Mouse (Mus musculus) heart, postnatal 14 days (tissue): ENCODE results near the gene Cwc22. TPM values are rescaled to one million over a fixed set of nuclear protein-coding genes. Genes with fewer than 3 reads are reported as not detected.
"Not testable (repeated sequence)": the region's sequence is repeated elsewhere in the genome, so short reads cannot be mapped to it uniquely, and the experiment has no call there.

Source experiments
- DNase-seq, 2 experiments: peaks; one replicate each; pipeline ENCODE4 v3.0.0; 2021 to 2022
- intact Hi-C: fragments of 180-260 bp; cut with DNase I; formaldehyde crosslinking; loops from one replicate; pipeline ENCODE4 v1.15.1; 2025
- total RNA-seq, 2 experiments: library from RNA; stranded (reverse); gene quantifications; 2 replicates each; pipeline ENCODE4 v1.2.3; 2021

Cwc22 gene
- total RNA-seq, 2 experiments from 2014 or later: 14.9 to 17.6 TPM

GRCm38 (mm10) chr2:77903098-77903497 is 43.1 kb downstream of the Cwc22 start:
- intact Hi-C loops: no loop called here

GRCm38 (mm10) chr2:77901269-77901668 is 44.9 kb downstream of the Cwc22 start:
- DNase-seq: no peak
- intact Hi-C loops: no loop called here

More at GRCm38 (mm10) chr2:77903098-77903497, 43.1 kb downstream of the Cwc22 start:
- no peak for DNase-seq

GRCm38 (mm10) chr2:77900741-77901140 is 45.4 kb downstream of the Cwc22 start:
- intact Hi-C loops: no loop called here
- no peak for DNase-seq

- intact Hi-C loops: no loop called here
- DNase-seq: no peak
Measured at GRCm38 (mm10) chr2:77900111-77900510, 46.1 kb downstream of the Cwc22 start.

- intact Hi-C loops: no loop called here
- no peak for DNase-seq
Measured at GRCm38 (mm10) chr2:77898436-77898835, 47.7 kb downstream of the Cwc22 start.

GRCm38 (mm10) chr2:77897988-77898387 is 48.2 kb downstream of the Cwc22 start:
- DNase-seq: no peak
- intact Hi-C loops: no loop called here

GRCm38 (mm10) chr2:77897558-77897899 is 48.6 kb downstream of the Cwc22 start:
- intact Hi-C loops: no loop called here
- DNase-seq: no peak

GRCm38 (mm10) chr2:77896843-77897557 is 49.2 kb downstream of the Cwc22 start:
- no peak for DNase-seq
- intact Hi-C loops: no loop called here

- DNase-seq, intact Hi-C loops: not testable (repeated sequence)
Measured at GRCm38 (mm10) chr2:77895906-77896570, 50.1 kb downstream of the Cwc22 start.

GRCm38 (mm10) chr2:77894896-77895295 is 51.3 kb downstream of the Cwc22 start:
- intact Hi-C loops: no loop called here
- DNase-seq: no peak

- intact Hi-C loops: no loop called here
- no peak for DNase-seq
Measured at GRCm38 (mm10) chr2:77893505-77893904, 52.7 kb downstream of the Cwc22 start.

- intact Hi-C loops: no loop called here
- no peak for DNase-seq
Measured at GRCm38 (mm10) chr2:77892573-77892972, 53.6 kb downstream of the Cwc22 start.

- intact Hi-C loops: no loop called here
- DNase-seq: no peak
Measured at GRCm38 (mm10) chr2:77890836-77891438, 55.2 kb downstream of the Cwc22 start.

GRCm38 (mm10) chr2:77889949-77890348 is 56.2 kb downstream of the Cwc22 start:
- no peak for DNase-seq
- intact Hi-C loops: no loop called here

GRCm38 (mm10) chr2:77889401-77889800 is 56.8 kb downstream of the Cwc22 start:
- intact Hi-C loops: no loop called here
- DNase-seq: no peak

- intact Hi-C loops: no loop called here
- DNase-seq: no peak
Measured at GRCm38 (mm10) chr2:77888826-77889225, 57.3 kb downstream of the Cwc22 start.

- intact Hi-C loops: no loop called here
- no peak for DNase-seq
Measured at GRCm38 (mm10) chr2:77888056-77888455, 58.1 kb downstream of the Cwc22 start.

GRCm38 (mm10) chr2:77887166-77887565 is 59.0 kb downstream of the Cwc22 start:
- no peak for DNase-seq
- intact Hi-C loops: no loop called here

GRCm38 (mm10) chr2:77885491-77886130 is 60.6 kb downstream of the Cwc22 start:
- intact Hi-C loops: no loop called here
- DNase-seq: no peak

GRCm38 (mm10) chr2:77885036-77885435 is 61.1 kb downstream of the Cwc22 start:
- intact Hi-C loops: no loop called here
- no peak for DNase-seq

- DNase-seq: no peak
- intact Hi-C loops: no loop called here
Measured at GRCm38 (mm10) chr2:77884491-77884890, 61.7 kb downstream of the Cwc22 start.
